Mouse (Mus musculus) G1E (cell line): ENCODE results near the gene Sel1l3.

ENCODE experiments used
- CTCF ChIP-seq: IDR thresholded peaks from 2 replicates; pipeline ENCODE4 v1.5.1; 2012; ENCODE audit warnings: low read depth, low read length, inconsistent platforms, mixed read lengths
- GATA1 ChIP-seq: IDR thresholded peaks from 2 replicates; pipeline ENCODE4 v1.6.1; 2012; ENCODE audit warnings: borderline replicate concordance, low read length, inconsistent platforms, mixed read lengths
- TAL1 ChIP-seq: conservative IDR thresholded peaks from 2 replicates; pipeline ENCODE4 v1.6.1; 2012; ENCODE audit warnings: low read depth, low read length, inconsistent platforms, mixed read lengths

- no peak for TF ChIP-seq CTCF
- no peak for TF ChIP-seq TAL1
- TF ChIP-seq GATA1, result no peak
Observed at GRCm38 (mm10) chr5:53194421-53194820, 19.3 kb downstream of the Sel1l3 start.
